Comparison of ENCODE assay signal across 13 mouse cellular contexts in genomic region chr4:155851368-155851767, GRCm38 (mm10).
"Had no signal": no experiment of that assay in that cellular context is flagged by ENCODE, and none has a peak within 500 bp of the region (broad histone marks: within the 10 kb centered on the region; RNA-seq: fewer than 3 reads in every experiment).

No protein-coding gene starts in this region.

- H3K27ac ChIP-seq: kidney, embryonic 15.5 days; left cerebral cortex, adult 2 months; limb, embryonic 10.5 days; lung, embryonic 15.5 days; macrophage; neural tube, embryonic 15.5 days had no signal

- H3K9ac ChIP-seq: kidney, embryonic 15.5 days; lung, embryonic 15.5 days; neural tube, embryonic 15.5 days had no signal

- H3K4me3 ChIP-seq: kidney, embryonic 15.5 days; left cerebral cortex, adult 2 months; limb, embryonic 10.5 days; lung, embryonic 15.5 days; megakaryocyte, embryonic 14.5 days; neural tube, embryonic 15.5 days had no signal

- H3K9me3 ChIP-seq: kidney, embryonic 15.5 days; limb, embryonic 10.5 days; lung, embryonic 15.5 days; megakaryocyte, embryonic 14.5 days; neural tube, embryonic 15.5 days had no signal

- DNase-seq: lung, postnatal 14 days; right cerebral cortex, adult 18-20 months; right cerebral cortex, postnatal 25 days; thymus, postnatal 4 days had no signal

- H3K27me3 ChIP-seq: kidney, embryonic 15.5 days; lung, embryonic 15.5 days; megakaryocyte, embryonic 14.5 days; neural tube, embryonic 15.5 days had no signal

- H3K4me2 ChIP-seq: kidney, embryonic 15.5 days; liver, embryonic 11.5 days; lung, embryonic 15.5 days; midbrain, embryonic 11.5 days; neural tube, embryonic 15.5 days had no signal
